Mouse (Mus musculus): Measurements from ENCODE around the gene Cd302. TPM values are rescaled to one million over a fixed set of nuclear protein-coding genes. Genes with fewer than 3 reads are reported as not detected.
A peak's percentile ranks its signal among the peaks of the same experiment; 100 is the strongest.

The Cd302 gene
- total RNA-seq (2021) = 10 to 100 TPM; 16.6 to 19.6 TPM

GRCm38 (mm10) chr2:60284467-60284821 lies at the start of gene Cd302:
Cd302 (minus strand) TSS chr2:60284488.
- intact Hi-C loops (cut with DNase I) = no loop called here

GRCm38 (mm10) chr2:60328641-60329040 lies 44.4 kb upstream of the Cd302 start:
- intact Hi-C loops (cut with DNase I) = no loop called here
- no peak for DNase-seq (ENCODE audit: low spot score in 2 of 2)

More at GRCm38 (mm10) chr2:60284467-60284821, at the start of gene Cd302:
- DNase-seq (ENCODE audit: low spot score in 2 of 2) = no peak

- intact Hi-C loops (cut with DNase I) = no loop called here
These were observed 43.3 kb upstream of the Cd302 start for GRCm38 (mm10) chr2:60327581-60327980.

GRCm38 (mm10) chr2:60326948-60327347 lies 42.7 kb upstream of the Cd302 start:
- intact Hi-C loops (cut with DNase I) = no loop called here
- no peak for DNase-seq (ENCODE audit: low spot score in 2 of 2)

More at GRCm38 (mm10) chr2:60327581-60327980, 43.3 kb upstream of the Cd302 start:
- no peak for DNase-seq (ENCODE audit: low spot score in 2 of 2)

GRCm38 (mm10) chr2:60323411-60323810 lies 39.1 kb upstream of the Cd302 start:
- intact Hi-C loops (cut with DNase I) = no loop called here

GRCm38 (mm10) chr2:60322031-60322726 lies 37.9 kb upstream of the Cd302 start:
- no peak for DNase-seq (ENCODE audit: low spot score in 2 of 2)
- intact Hi-C loops (cut with DNase I) = no loop called here

More at GRCm38 (mm10) chr2:60323411-60323810, 39.1 kb upstream of the Cd302 start:
- DNase-seq (ENCODE audit: low spot score in 2 of 2) = no peak

GRCm38 (mm10) chr2:60303796-60304195 lies 19.5 kb upstream of the Cd302 start:
- intact Hi-C loops (cut with DNase I) = no loop called here
- DNase-seq (ENCODE audit: low spot score in 2 of 2) = no peak

GRCm38 (mm10) chr2:60299323-60299722 lies 15.0 kb upstream of the Cd302 start:
- intact Hi-C loops (cut with DNase I) = no loop called here
- DNase-seq (ENCODE audit: low spot score in 2 of 2) = no peak

GRCm38 (mm10) chr2:60298266-60298665 lies 14.0 kb upstream of the Cd302 start:
- no peak for DNase-seq (ENCODE audit: low spot score in 2 of 2)
- intact Hi-C loops (cut with DNase I) = no loop called here

- DNase-seq (ENCODE audit: low spot score in 2 of 2) = no peak
- intact Hi-C loops (cut with DNase I) = no loop called here
These were observed 7.1 kb upstream of the Cd302 start for GRCm38 (mm10) chr2:60291381-60291780.

- no peak for DNase-seq (ENCODE audit: low spot score in 2 of 2)
- intact Hi-C loops (cut with DNase I) = no loop called here
These were observed 5.2 kb upstream of the Cd302 start for GRCm38 (mm10) chr2:60289451-60289850.

GRCm38 (mm10) chr2:60288606-60289005 lies 4.3 kb upstream of the Cd302 start:
- DNase-seq (ENCODE audit: low spot score in 2 of 2) = no peak
- intact Hi-C loops (cut with DNase I) = no loop called here

GRCm38 (mm10) chr2:60285107-60285617 lies 874 bp upstream of the Cd302 start:
- DNase-seq (ENCODE audit: low spot score in 2 of 2) = no peak
- intact Hi-C loops (cut with DNase I) = no loop called here

- intact Hi-C loops (cut with DNase I) = no loop called here
- peak; percentile 77 to 81 for DNase-seq (ENCODE audit: low spot score in 2 of 2)
These were observed 379 bp downstream of the Cd302 start for GRCm38 (mm10) chr2:60283751-60284466.

GRCm38 (mm10) chr2:60283208-60283750 lies 1.0 kb downstream of the Cd302 start:
- intact Hi-C loops (cut with DNase I) = no loop called here
- DNase-seq (ENCODE audit: low spot score in 2 of 2) = peak in 1 of 2 experiments; percentile 17

GRCm38 (mm10) chr2:60282625-60283024 lies 1.7 kb downstream of the Cd302 start:
- intact Hi-C loops (cut with DNase I) = no loop called here
- no peak for DNase-seq (ENCODE audit: low spot score in 2 of 2)

GRCm38 (mm10) chr2:60278627-60279026 lies 5.7 kb downstream of the Cd302 start:
- no peak for DNase-seq (ENCODE audit: low spot score in 2 of 2)
- intact Hi-C loops (cut with DNase I) = no loop called here

GRCm38 (mm10) chr2:60269856-60270479 lies 14.3 kb downstream of the Cd302 start:
- DNase-seq (ENCODE audit: low spot score in 2 of 2) = no peak
- intact Hi-C loops (cut with DNase I) = no loop called here

- intact Hi-C loops (cut with DNase I) = no loop called here
- DNase-seq (ENCODE audit: low spot score in 2 of 2) = no peak
These were observed 16.7 kb downstream of the Cd302 start for GRCm38 (mm10) chr2:60267567-60267966.

All from left cerebral cortex, postnatal 36 days (tissue).